Mouse (Mus musculus) CH12.LX (cell line): Measurements from ENCODE around the gene Jagn1. TPM values are rescaled to one million over a fixed set of nuclear protein-coding genes. Genes with fewer than 3 reads are reported as not detected.

Experiments
- DNase-seq: peaks from one replicate; pipeline ENCODE4 v3.0.0-alpha.2; 2013; ENCODE audit errors: extremely low read depth
- H3K27ac ChIP-seq: 2 replicates; pipeline ENCODE4 v1.5.1; 2012; ENCODE audit warnings: low read depth, mild to moderate bottlenecking, control low read depth, moderate library complexity; ENCODE audit not compliant: insufficient read depth
- H3K27me3 ChIP-seq: replicated peaks from 2 replicates; pipeline ENCODE3; 2012; ENCODE audit warnings: inconsistent platforms
- H3K36me3 ChIP-seq, 2 experiments: replicated peaks in 1 of 2; 2 replicates each; pipeline versions ENCODE3 to v1.6.1; 2012; ENCODE audit warnings: inconsistent platforms in 1 of 2, low read length in 1 of 2, mild to moderate bottlenecking in 1 of 2, mixed read lengths in 1 of 2, moderate library complexity in 1 of 2; ENCODE audit not compliant: control insufficient read depth in 1 of 2, insufficient read depth in 1 of 2
- H3K4me1 ChIP-seq, 2 experiments: 2 replicates each; pipeline ENCODE4 v1.6.1; 2012; ENCODE audit warnings: inconsistent platforms in 1 of 2, moderate library complexity in 1 of 2; ENCODE audit not compliant: insufficient read depth in 2 of 2, control insufficient read depth in 1 of 2
- H3K4me2 ChIP-seq: 2 replicates; pipeline ENCODE4 v1.6.1; 2012; ENCODE audit warnings: low read depth, mild to moderate bottlenecking, control low read depth; ENCODE audit not compliant: poor library complexity, insufficient read depth, severe bottlenecking
- H3K4me3 ChIP-seq, 3 experiments: fragments of 150-350 bp in 1 of 3; sonication (generic) in 1 of 3; replicated peaks in 1 of 3; 2 replicates each; pipeline versions ENCODE3 to v1.5.1; 2011 to 2012; ENCODE audit warnings: low read depth in 2 of 3, low read length in 2 of 3, mild to moderate bottlenecking in 2 of 3, moderate library complexity in 2 of 3, control low read depth in 1 of 3, improper control_type of control experiment in 1 of 3, inconsistent platforms in 1 of 3, mixed read lengths in 1 of 3; ENCODE audit not compliant: poor library complexity in 1 of 3
- H3K79me2 ChIP-seq: replicated peaks from 2 replicates; pipeline ENCODE4 v1.6.1; 2012; ENCODE audit warnings: mild to moderate bottlenecking, moderate library complexity; ENCODE audit not compliant: control insufficient read depth, poor library complexity, insufficient read depth, severe bottlenecking; ENCODE audit errors: extremely low read depth
- H3K9ac ChIP-seq: 2 replicates; pipeline ENCODE4 v1.6.1; 2012; ENCODE audit warnings: low read depth, mild to moderate bottlenecking, control low read depth, moderate library complexity; ENCODE audit not compliant: insufficient read depth
- H3K9me3 ChIP-seq: replicated peaks from 2 replicates; pipeline ENCODE3; 2012; ENCODE audit warnings: low read length, inconsistent platforms, mixed read lengths
- CHD2 ChIP-seq: IDR thresholded peaks from 2 replicates; pipeline ENCODE4 v1.6.1; 2011; ENCODE audit warnings: low read length, improper control_type of control experiment
- CTCF ChIP-seq, 2 experiments: IDR thresholded peaks in 1 of 2; conservative IDR thresholded peaks in 1 of 2; 2 replicates each; pipeline ENCODE4 v1.5.1; 2011 to 2012; ENCODE audit warnings: low read depth in 2 of 2, low read length in 2 of 2, improper control_type of control experiment in 1 of 2, inconsistent platforms in 1 of 2, mild to moderate bottlenecking in 1 of 2, moderate library complexity in 1 of 2
- GABPA ChIP-seq: IDR thresholded peaks from 2 replicates; pipeline ENCODE4 v1.6.1; 2012; ENCODE audit warnings: low read depth, low read length, improper control_type of control experiment, inconsistent platforms; ENCODE audit not compliant: insufficient replicate concordance
- HCFC1 ChIP-seq: IDR thresholded peaks from 2 replicates; pipeline ENCODE4 v1.6.1; 2012; ENCODE audit warnings: low read depth, mild to moderate bottlenecking, inconsistent platforms, low read length, improper control_type of control experiment
- JUND ChIP-seq: conservative IDR thresholded peaks from 2 replicates; pipeline ENCODE4 v1.6.1; 2011; ENCODE audit warnings: low read depth, low read length, improper control_type of control experiment
- KAT2A ChIP-seq: IDR thresholded peaks from 2 replicates; pipeline ENCODE4 v1.6.1; 2012; ENCODE audit warnings: low read length, improper control_type of control experiment, inconsistent platforms; ENCODE audit not compliant: insufficient replicate concordance
- MAFK ChIP-seq: IDR thresholded peaks from 2 replicates; pipeline ENCODE4 v1.6.1; 2011; ENCODE audit warnings: low read length, improper control_type of control experiment; ENCODE audit not compliant: insufficient replicate concordance
- MAX ChIP-seq: IDR thresholded peaks from 2 replicates; pipeline ENCODE4 v1.6.1; 2011; ENCODE audit warnings: low read length, improper control_type of control experiment
- MAZ ChIP-seq: IDR thresholded peaks from 2 replicates; pipeline ENCODE4 v1.6.1; 2012; ENCODE audit warnings: low read depth, mild to moderate bottlenecking, inconsistent platforms, low read length, improper control_type of control experiment, moderate library complexity
- MEF2A ChIP-seq: IDR thresholded peaks from 2 replicates; pipeline ENCODE4 v1.6.1; 2014; ENCODE audit warnings: low read depth, mild to moderate bottlenecking, inconsistent platforms, low read length, improper control_type of control experiment, borderline replicate concordance
- MXI1 ChIP-seq: IDR thresholded peaks from 2 replicates; pipeline ENCODE4 v1.6.1; 2011; ENCODE audit warnings: mild to moderate bottlenecking, low read depth, low read length, improper control_type of control experiment
- MYC ChIP-seq: IDR thresholded peaks from 2 replicates; pipeline ENCODE4 v1.6.1; 2011; ENCODE audit warnings: low read depth, mild to moderate bottlenecking, improper control_type of control experiment, low read length
- NELFE ChIP-seq: IDR thresholded peaks from 2 replicates; pipeline ENCODE4 v1.6.1; 2011; ENCODE audit warnings: low read depth, low read length, improper control_type of control experiment
- NRF1 ChIP-seq: IDR thresholded peaks from 2 replicates; pipeline ENCODE4 v1.6.1; 2014; ENCODE audit warnings: low read depth, mild to moderate bottlenecking, inconsistent platforms, low read length, improper control_type of control experiment, moderate library complexity
- POLR2A ChIP-seq: IDR thresholded peaks from 2 replicates; pipeline ENCODE4 v1.6.1; 2011; ENCODE audit warnings: low read depth, mild to moderate bottlenecking, improper control_type of control experiment, low read length
- RCOR1 ChIP-seq: conservative IDR thresholded peaks from 2 replicates; pipeline ENCODE4 v1.6.1; 2012; ENCODE audit warnings: low read depth, mild to moderate bottlenecking, inconsistent platforms, low read length, improper control_type of control experiment
- SIN3A ChIP-seq: IDR thresholded peaks from 2 replicates; pipeline ENCODE4 v1.6.1; 2012; ENCODE audit warnings: low read length, improper control_type of control experiment, inconsistent platforms
- TBP ChIP-seq: conservative IDR thresholded peaks from 2 replicates; pipeline ENCODE4 v1.6.1; 2011; ENCODE audit warnings: low read depth, low read length, improper control_type of control experiment
- TCF12 ChIP-seq: IDR thresholded peaks from 2 replicates; pipeline ENCODE4 v1.6.1; 2014; ENCODE audit warnings: low read depth, mild to moderate bottlenecking, inconsistent platforms, low read length, improper control_type of control experiment
- UBTF ChIP-seq: IDR thresholded peaks from 2 replicates; pipeline ENCODE4 v1.6.1; 2012; ENCODE audit warnings: low read depth, mild to moderate bottlenecking, inconsistent platforms, low read length, improper control_type of control experiment, moderate library complexity
- USF2 ChIP-seq: conservative IDR thresholded peaks from 2 replicates; pipeline ENCODE4 v1.6.1; 2011; ENCODE audit warnings: low read depth, low read length, improper control_type of control experiment
- ZC3H11A ChIP-seq: IDR thresholded peaks from 2 replicates; pipeline ENCODE4 v1.6.1; 2012; ENCODE audit warnings: low read depth, mild to moderate bottlenecking, inconsistent platforms, low read length, improper control_type of control experiment
- ZKSCAN1 ChIP-seq: IDR thresholded peaks from 2 replicates; pipeline ENCODE4 v1.6.1; 2012; ENCODE audit warnings: low read depth, inconsistent platforms, low read length, improper control_type of control experiment, borderline replicate concordance
- ZMIZ1 ChIP-seq: IDR thresholded peaks from 2 replicates; pipeline ENCODE4 v1.6.1; 2012; ENCODE audit warnings: low read depth, mild to moderate bottlenecking, inconsistent platforms, low read length, improper control_type of control experiment
- ZNF384 ChIP-seq: IDR thresholded peaks from 2 replicates; pipeline ENCODE4 v1.6.1; 2012; ENCODE audit warnings: low read depth, low read length, improper control_type of control experiment, inconsistent platforms
- dilution Hi-C: fragments of 300-500 bp; cut with MboI; formaldehyde crosslinking; loops from 2 replicates; pipeline ENCODE4 v1.14.3; 2020; ENCODE audit warnings: low sequenced_read_pairs; ENCODE audit not compliant: extremely low pct_unique_long_range_greater_than_20kb, extremely low pct_ligation_motif_present
- in situ Hi-C: fragments of 300-500 bp; cut with MboI; formaldehyde crosslinking; loops from 3 replicates; pipeline ENCODE4 v1.14.3; 2019; ENCODE audit warnings: low sequenced_read_pairs, low pct_ligation_motif_present, low pct_unique_long_range_greater_than_20kb, mixed read lengths
- polyA plus RNA-seq: library from polyadenylated mRNA; unstranded; fragments of >175 nt; gene quantifications from 2 replicates; pipeline ENCODE4 v1.2.1, GENCODE M21; 2012; ENCODE audit warnings: low read depth; ENCODE audit not compliant: insufficient read length
- total RNA-seq, 2 experiments: library from RNA; depleted of rRNA; stranded (reverse); fragments of 300-350 nt in 1 of 2; fragments of >200 nt in 1 of 2; gene quantifications; 2 replicates each; pipeline ENCODE4 v1.2.3; 2012 to 2014

Gene Jagn1
- total and polyA plus RNA-seq, 3 experiments: 69.2 to 106 (median 88.3) TPM

DNA sequence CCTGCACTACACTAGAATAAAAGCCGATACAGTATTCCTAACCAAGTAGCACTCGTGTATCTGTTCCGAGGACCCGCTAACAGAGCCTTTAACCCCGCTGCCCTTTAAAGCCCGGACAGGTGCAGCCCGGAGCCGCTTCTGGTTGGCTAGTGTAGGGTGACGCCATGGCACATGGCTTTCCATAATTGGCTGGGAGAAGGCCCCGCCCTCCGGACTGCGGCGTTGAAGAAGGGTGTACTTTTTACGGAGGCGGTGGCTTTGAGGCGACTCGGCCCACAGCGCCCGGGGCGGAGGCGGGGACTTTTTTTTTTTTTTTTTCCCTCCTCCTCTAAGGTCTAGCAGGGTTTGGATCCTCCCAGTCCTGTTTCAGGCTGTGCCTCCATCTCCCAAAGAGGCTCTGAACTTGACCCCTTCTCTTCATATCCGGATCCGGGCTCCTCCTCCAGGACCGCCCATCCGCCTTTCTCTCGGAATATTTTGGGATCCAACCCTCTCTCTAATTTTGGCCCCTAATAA is 40.8 kb downstream of the Jagn1 start, which contains the start of gene Creld1:
Creld1 (plus strand) TSS at position 198 of the 516 bp plus-strand sequence.
- peaks cover 0 to 13% of the 10 kb centered on the region in 2 experiments for H3K36me3 ChIP-seq
- H3K4me1 ChIP-seq: peaks cover 15 to 42% of the 10 kb centered on the region in 2 experiments
- no peak for TF ChIP-seq ZC3H11A
- TF ChIP-seq MEF2A: 0 out of 2 replicates have a peak, but pooled peaks have one; percentile 26
- TF ChIP-seq POLR2A: peak; percentile 94
- TF ChIP-seq ZNF384: peak; percentile 96
- peak; percentile 91 for TF ChIP-seq TBP
- TF ChIP-seq HCFC1: peak; percentile 22; the same call in 1 of the 2 replicates
- no peak for TF ChIP-seq CTCF (conservative IDR thresholded peaks at IDR 0.05 in 1 of 2, IDR thresholded peaks at IDR 0.05 in 1 of 2; ENCODE audit: low read depth in 2 of 2, low read length in 2 of 2)
- TF ChIP-seq UBTF: 0 out of 2 replicates have a peak, but pooled peaks have one; percentile 52
- no peak for TF ChIP-seq JUND
- TF ChIP-seq MAZ: 0 out of 2 replicates have a peak, but pooled peaks have one; percentile 26
- no peak for TF ChIP-seq ZKSCAN1
- 0 out of 2 replicates have a peak, but pooled peaks have one; percentile 37 for TF ChIP-seq TCF12
- TF ChIP-seq ZMIZ1: peak; percentile 52; the same call in 1 of the 2 replicates
- peak; percentile 75 for TF ChIP-seq SIN3A
- no peak for TF ChIP-seq KAT2A
- TF ChIP-seq NELFE: peak; percentile 69
- TF ChIP-seq GABPA: no peak
- peak; percentile 75 for TF ChIP-seq MXI1
- peak; percentile 18; the same call in 1 of the 2 replicates for TF ChIP-seq NRF1
- TF ChIP-seq USF2: no peak
- peak; percentile 66; the same call in 1 of the 2 replicates for TF ChIP-seq MYC
- TF ChIP-seq RCOR1: peak; percentile 81; the same call in 1 of the 2 replicates
- peak; percentile 77 for TF ChIP-seq MAX
- TF ChIP-seq MAFK: no peak
- TF ChIP-seq CHD2: peak; percentile 53
- peak within 1 kb of the TSS; percentile 58 to 84 (median 73) for H3K4me3 ChIP-seq
- in situ Hi-C loops (no loop called here), dilution Hi-C loops (no loop called here)
- peaks cover 2% of the 10 kb centered on the region for H3K9me3 ChIP-seq
- no peaks in the 10 kb centered on the region for H3K79me2 ChIP-seq
- H3K4me2 ChIP-seq: peak within 1 kb of the TSS; percentile 88
- H3K9ac ChIP-seq: peak within 1 kb of the TSS; percentile 90
- peaks cover 6% of the 10 kb centered on the region for H3K27me3 ChIP-seq
- peak; percentile 96 for DNase-seq
- no peak within 1 kb of the TSS for H3K27ac ChIP-seq
